Mouse (Mus musculus) frontal cortex, adult (tissue): ENCODE data around the gene Ano10.
A peak's percentile ranks its signal among the peaks of the same experiment; 100 is the strongest.

Source experiments
- ATAC-seq: cut with Nextera tagmentation; 2 replicates; pipeline ENCODE4 v1.9.2; 2017; ENCODE audit warnings: mild to moderate bottlenecking, moderate library complexity, mixed read lengths; ENCODE audit not compliant: low TSS enrichment

Gene Ano10

DNA sequence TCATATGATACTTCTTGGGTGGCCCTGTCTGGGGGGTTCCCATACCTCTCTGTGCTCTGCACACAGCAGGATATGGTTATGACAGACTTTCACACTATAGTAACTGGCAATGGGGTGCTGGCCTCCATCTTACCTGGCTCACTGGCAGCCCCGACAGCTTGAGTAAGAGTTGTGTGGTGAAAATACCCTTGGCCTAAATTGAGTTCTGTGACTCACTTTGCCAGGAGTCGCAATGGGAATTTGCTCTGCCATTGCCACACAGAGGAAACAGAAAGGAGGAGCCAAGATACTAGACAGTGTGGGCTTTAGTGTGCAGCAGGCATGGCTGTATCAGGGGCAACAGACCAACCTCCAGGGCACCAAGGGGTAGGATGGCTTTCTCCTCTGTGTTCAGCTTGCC is 4.0 kb downstream of the Ano10 start:
- ATAC-seq, result no peak

DNA sequence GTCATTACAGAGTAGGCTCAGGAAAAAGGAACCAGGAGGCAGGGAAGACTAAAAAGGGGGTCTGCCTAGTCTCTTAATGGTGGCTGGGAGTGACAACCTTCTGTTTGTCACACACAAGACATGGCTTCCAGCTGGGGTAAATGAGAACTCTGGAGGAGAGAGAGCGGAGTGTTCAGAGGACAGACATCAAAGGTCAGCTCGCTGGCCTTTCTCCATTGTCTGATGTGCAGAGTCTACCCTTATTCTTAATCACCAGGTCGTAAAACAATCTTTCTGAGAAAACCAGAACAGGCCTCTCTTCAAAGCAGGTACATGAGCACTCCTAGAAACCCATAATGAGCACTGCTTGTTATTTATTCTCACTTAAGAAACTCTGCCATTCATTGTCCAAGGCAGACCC is 5.8 kb downstream of the Ano10 start:
- ATAC-seq, result no peak

DNA sequence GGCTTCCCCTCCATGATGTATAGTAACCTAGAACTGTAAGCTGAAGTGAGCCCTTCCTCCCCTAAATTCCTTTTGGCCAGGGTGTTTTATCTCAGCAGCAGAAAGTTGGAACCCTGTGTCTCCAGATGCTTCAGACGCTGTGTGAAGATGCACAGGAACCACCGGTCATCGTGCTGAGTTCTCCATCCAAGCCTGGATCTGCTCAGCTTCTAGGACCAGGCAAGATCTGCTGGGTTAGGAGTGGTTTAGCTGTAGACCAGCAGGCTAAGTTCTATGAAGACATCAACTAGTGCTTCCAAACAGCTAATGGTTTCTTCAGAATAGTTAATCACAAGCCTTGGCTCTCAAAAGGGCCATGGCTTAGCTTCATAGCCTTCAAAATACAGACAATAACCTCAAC is 6.7 kb downstream of the Ano10 start:
- no peak for ATAC-seq

DNA sequence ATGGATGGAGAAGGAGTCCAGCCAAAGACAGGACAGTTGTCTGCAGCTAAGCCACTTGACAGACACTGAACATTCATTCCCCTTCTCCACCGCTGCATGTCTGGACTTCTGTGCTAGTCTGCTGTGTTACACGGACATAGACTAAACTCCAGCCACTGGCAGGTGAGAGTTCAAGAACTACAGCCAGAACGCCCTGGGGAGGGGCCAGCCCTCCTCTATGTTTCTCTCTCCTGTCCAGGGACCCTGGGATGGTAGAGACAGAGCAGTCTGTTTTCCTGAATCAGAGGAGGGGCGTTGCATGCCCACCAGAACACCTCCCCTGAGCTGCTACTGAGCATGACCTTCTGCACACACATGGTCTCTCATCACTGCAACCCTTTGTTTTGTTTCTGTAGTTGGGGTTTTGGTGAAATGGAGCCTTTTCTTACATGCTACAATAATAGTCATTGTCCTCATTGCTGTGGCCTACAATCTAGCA is 8.4 kb downstream of the Ano10 start:
- ATAC-seq, result no peak

DNA sequence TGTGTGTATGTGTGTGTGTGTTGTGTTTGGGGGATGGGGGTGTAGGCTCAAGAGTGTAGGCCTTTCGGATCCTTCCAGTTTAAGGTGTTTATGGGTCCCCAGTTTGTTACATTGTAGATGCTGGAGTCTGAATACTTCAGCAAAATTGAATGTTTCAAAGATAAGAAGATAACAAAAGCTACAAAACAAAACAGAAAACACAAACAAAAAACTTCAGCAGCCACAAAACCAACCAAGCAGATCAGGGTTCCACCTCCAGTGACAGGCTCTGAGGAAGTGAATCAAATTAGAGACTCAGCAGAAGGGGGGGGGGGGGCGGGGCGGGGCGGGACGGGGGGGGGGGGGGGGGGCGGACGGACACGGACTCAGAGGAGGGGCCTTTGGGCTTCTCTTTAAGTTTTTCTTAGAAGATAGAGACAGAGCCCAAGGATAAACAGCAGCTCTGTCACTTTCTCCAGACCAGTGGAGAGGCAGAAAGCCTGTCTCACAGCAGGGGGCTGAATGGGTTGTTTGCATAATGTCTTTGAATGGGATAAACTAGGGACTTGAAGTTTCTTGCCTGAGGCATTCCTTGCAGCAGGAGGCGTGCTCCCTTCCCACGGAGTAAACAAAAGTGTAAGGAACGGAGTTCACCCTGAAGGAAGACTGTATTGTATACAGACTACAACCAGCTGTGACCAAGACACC is 8.9 kb downstream of the Ano10 start:
- no peak for ATAC-seq

DNA sequence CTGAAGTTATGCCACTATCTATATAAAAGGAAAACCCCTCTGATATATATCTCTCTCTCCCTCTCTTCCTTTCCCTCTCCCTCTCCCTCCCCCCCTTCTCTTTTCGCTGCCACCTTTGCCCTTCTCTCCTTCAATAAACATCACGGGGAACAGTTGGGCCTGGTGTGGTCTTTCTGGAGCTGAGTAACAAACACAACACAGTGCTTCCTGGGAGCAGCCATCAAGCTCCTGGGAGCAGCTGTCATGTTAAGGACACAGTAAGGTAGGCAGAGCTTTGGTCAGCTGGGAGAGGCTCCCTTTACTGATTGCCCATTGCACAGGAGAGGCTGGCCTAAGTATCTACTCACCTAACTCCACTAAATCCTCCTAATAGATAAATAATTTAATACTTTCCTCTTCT is 9.5 kb downstream of the Ano10 start:
- ATAC-seq, result no peak

DNA sequence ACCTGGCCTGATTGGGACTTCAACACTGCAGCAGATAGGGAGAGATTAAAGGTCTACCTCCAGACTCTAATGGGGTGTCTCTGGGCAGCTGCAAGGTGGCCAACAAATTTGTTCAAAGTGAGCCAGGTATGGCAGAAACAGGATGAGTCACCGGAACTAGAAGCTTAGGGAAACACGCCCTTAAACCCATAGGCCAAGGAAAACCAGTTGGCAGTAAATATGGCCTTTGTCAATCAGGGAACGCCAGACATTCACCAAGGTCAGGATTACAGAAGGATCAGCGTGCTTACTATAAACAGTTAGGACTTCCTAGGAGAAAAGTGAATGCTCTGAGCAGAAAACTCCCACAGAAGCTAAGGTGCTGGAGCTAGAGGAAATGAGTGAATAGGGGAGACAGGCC is 13.2 kb downstream of the Ano10 start:
- ATAC-seq, result no peak

DNA sequence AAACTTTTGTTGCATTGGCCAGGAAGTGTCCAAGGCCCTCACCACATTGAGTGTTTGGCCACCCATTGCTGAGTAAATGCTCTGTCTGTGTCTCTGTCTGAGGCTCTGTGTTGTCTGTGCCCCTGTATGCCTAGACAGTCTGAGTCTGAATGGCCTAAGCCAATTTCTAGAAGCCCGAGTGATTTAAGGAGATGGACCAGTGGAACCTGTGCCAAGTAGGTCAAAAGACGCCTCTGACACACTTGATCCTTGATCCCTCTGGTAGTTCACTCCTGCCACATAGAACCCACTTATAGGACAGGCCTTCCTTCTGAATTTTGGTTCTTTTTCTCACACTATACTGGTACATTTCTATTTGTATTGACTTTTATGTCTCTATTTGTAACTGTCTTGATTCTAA is 17.6 kb downstream of the Ano10 start:
- ATAC-seq, result no peak

DNA sequence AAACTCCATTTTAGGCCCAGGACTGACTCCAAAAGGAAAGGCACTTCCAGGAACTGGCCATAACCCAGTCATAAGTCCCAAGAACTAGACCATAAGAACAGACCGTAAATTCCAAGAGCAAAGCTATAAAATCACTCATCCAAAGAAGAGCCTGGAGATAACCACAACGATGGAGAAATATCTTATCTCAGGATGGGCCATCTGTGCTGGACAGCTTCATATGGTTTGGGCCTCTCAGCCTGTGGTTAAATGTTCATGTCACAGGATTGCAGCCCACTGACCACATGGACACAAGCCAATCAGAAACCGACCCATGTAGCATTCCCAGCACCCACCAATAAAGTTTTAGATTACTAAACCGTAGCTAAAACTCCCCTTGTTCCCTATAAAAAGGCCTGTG is 18.1 kb downstream of the Ano10 start:
- no peak for ATAC-seq

DNA sequence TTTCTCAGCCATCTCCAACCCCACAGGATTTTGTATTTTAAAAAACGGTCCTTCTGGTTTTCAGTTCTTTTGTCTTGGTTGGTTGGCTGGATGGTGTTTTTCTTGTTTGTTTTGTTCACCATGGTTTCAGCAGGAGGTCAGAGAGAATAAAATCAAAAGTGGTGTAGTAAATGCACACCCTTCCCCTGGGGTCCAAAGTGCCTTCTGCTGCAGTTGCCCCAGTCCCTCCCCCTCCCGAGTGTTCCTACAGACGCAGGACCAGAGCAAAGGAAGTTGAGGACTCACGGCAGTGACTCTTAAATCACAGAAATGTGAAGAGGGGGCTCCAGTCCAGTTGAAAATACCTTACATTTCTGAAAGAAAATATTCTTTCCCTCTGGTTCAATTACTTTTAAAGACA is 19.9 kb downstream of the Ano10 start:
- ATAC-seq, result no peak

DNA sequence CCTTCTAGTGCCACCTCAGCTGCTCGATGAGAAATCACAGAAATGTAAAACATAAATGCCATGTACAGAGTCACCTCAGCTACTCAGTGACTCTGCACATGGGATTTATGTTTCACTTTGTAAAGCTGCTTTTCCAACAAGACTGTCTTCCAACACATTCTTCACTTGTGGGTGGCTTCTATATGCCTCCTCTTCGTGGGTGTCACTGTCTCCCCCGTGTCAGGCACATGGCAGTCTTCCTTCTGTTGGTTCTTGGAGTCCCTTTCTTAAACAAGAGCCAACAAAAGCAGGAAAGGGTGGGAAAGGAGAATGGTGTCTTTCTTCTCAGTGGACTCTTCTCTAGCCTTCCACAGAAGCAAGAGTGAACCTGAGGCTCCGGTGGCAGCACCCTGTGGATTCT is 20.3 kb downstream of the Ano10 start:
- ATAC-seq, result peak; percentile 91

DNA sequence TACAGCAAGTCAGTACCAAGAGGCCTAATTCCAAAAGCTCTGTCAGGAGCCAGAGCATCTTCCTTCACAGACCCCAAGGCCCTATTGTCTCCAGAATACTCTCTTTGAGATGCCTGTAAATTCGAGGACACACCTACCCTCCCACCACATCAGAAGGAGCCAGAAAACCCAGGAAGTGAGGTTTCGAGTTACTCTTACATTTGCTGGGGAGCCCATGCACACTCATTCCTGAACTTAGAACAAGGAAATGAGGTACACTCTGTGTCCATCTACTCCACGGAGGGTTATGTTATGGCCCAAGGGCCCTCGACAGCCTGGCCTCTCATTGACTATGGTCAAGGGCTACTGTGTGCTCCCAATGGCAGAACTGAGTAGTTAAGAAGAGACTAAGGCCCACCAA is 22.4 kb downstream of the Ano10 start:
- ATAC-seq, result no peak

DNA sequence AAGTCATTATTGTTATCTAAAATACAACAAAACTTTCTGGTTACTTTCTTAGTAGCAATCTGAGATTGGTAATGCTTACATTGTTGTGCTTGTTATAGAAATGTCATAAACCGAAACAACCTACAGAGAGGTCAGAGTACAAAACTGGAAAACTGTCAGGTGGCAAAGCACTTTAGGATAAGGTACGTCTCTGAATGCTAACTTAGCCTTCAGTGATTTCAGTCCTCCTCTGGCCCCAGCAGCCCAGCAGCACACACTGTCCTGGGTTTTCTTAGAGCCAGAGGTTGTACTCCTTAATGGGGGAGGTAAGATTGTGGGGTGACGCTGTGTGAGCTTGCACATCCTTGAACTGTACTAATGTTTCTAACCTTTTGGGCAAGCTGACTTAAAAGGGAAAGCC is 22.9 kb downstream of the Ano10 start:
- ATAC-seq, result no peak

DNA sequence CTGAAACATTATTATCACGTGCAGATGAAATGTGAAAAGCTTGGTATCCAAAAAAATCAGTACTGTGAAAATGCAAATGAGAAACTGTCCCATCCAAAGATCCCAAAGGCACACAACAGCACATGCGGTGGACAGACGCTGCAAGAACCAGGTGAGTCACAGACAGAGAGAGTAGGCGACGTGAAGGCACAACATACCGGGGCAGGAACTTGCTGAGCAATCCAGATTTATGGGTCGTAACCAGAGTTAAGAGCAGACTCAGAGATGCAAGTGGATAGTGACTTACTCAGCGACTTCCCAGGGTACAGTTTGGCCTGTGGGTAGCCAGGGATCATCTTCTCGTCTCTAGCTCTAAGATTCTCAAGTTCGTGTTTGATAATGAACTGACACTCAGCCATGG is 23.3 kb downstream of the Ano10 start:
- no peak for ATAC-seq

DNA sequence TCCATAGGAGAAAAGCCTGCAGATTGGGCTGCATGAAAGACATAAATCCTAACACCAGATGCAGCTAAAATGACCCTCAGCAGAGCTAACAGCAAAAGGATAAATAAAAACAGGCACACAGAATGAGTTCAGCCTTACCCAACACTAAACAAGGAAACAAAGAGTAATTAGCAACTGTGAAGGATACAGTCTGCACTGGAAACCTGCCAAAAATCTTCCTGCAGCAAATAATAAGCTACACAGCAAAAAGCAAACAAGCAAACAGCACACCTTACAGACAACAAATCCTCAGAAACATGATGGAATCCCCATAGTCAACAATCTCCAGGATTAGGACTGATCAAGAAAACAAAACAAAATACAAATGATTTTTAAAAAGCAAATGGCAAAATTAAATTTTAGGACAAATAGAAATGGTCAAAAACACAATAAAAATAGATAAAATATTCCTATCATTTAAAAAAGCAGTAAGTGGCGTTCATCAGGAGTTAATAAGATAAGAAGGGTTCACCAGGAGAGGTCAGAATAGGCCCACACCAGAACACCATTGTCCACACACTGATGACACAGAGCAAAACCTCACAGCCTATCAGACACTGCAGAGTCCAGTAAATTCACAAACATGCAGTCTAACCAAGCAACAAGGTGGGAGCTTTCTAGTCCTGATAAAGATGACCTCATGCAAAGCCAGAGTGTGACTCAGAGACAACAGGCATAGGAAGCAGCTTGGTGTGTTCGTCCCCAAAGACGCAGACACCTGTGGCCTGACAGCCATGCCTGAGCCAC is 24.8 kb downstream of the Ano10 start:
- no peak for ATAC-seq

DNA sequence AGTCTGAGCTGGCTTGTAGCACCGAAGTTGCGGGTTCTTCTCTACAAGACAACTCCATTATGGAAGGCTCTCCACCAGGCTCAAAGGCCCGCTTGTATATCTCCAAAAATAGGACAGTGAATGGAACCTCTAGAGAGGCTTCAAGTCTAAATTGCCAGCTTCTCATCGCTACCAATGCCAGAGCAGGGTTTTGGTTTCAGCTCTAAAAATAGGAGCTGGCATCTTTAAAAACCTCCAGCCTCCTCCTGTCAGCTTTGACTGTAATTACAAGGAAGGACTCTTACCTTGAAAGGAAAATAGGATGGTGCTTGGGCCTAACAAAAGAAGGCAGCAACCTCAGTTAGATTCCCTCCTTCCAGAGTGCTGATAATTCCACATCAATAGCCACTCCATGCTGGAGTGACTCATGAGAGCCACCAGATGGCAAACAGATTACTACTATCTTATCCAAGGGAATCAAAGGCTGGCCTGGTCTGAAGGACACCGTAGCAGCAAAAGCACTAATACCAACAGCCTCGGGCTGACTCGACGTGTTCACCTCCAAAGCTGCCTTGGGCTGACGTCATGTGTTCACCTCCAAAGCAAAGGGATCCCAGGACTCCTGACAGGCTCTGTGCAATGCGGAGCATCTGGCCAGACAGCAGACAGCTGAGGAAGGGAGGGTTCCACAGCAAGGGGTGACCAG is 28.6 kb downstream of the Ano10 start:
- ATAC-seq, result peak; percentile 74

DNA sequence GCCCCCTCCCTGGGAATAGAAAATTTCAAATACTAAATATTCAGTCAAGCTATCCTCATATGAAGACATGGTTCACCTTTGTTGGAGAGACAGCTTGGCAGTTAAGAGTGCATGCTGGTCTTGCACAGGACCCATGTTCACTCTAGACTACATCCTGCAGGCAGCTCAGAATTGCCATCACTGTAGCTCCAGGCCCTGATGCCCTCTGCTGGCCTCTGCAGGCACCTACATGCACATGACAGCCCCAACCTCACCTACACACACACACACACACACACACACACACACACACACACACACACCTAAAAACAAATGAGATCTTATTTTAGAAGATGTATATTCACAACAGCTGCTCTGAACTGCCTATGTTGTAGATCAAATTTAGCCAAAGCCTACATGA is 31.1 kb downstream of the Ano10 start:
- ATAC-seq, result no peak

DNA sequence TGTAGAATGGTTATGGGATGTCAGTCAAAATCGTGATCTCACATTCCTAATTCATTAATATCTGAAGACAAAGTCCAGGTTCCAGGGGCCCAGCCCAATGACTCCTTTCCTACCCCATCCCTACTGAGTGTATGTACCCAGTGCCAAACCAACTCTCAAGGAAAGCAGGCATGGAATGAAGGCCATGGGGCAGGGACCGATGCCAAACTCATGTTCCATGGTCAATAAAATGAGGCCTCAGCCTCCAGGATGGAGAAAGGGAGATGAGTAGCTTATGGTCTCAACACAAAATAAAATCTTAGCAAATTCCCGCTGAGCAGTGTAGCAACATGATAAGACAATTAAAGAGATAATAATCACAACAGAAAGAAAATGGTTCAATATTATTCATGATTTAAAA is 39.8 kb downstream of the Ano10 start:
- no peak for ATAC-seq

DNA sequence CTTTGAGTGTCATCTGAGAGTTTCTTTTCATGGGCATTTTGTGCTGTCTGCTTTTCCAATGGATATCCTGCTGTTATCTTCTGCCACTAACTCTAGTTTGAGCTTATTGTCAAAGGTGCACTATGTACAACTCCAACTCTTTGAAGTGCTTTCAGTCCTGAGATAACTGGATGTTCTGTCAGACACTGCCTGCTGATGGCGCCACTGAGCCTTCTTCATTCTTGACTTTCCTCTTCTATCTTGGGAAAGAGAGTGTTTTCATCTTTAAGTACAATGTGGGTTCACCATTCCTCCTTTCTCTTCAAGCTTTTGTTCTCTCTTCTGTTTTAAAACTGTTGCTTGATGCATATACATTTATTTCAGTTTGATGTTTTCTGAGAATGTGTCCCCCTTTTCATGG is 42.1 kb downstream of the Ano10 start:
- ATAC-seq, result no peak

DNA sequence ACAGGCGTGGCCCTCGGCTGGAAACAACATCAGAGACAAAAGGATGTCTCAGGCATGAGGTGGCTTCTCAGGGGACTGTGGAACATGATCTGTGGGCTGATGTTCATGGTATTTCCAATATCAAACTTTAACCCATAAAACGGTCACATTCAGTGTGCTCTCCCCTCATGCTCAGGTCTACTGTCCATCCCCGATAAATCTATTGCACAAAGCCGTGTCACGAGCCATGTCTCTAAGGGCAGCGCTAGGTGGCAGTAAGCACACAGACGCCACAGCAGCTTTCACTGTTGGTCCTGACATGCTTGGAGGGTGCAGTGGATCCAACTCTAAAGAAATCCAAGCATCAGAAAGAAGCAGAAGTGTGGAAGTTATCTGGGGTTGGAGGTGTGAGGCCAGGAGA is 46.1 kb downstream of the Ano10 start:
- ATAC-seq, result peak; percentile 75; the same call in 1 of the 2 replicates

DNA sequence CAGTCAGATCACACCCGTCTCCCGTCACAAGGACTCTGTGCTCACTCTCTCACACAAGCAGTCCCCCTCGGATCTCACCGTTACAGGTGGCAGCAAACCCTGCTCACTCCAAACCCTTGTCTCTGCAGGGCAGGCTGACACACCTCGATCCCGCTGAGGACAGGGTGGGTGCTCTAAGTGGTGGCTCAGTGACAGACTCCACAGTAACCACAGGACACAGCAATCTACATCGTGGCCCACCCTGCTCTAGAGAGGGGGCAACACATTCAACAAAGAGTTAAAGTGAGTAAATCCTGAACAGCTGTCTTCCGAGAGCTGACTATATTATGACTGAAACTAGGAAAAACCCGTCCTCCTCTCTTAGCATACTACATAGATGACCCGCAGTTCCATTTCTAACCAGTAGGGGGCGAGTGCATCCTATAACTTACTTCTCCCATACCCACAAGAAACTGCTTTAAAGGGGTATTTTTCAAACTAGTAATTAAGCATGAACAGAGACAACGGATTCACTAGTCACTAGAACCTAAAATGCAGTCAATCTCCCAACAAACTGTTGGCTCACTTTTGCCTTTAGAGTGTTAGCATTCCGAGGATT is 46.7 kb downstream of the Ano10 start:
- ATAC-seq, result peak; percentile 53; the same call in 1 of the 2 replicates

DNA sequence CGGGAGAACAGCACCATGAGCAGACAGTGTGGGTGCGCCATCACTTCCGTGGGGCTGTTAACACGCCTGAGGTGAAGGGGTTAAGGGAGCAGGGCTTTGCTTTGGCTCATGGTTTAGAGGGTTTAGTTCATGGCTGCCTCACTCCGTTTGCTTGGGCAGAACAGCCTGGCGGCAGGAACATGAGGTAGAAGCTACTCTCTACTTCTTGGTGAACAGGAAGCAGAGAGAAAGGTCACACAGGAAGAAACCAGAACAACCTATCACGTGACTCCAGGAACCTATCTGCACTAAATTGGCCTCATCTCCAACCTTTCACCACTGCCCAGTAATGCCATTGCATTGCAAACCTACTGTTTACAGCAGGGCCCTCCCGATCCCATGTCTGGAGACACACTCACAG is 48.3 kb downstream of the Ano10 start:
- no peak for ATAC-seq

DNA sequence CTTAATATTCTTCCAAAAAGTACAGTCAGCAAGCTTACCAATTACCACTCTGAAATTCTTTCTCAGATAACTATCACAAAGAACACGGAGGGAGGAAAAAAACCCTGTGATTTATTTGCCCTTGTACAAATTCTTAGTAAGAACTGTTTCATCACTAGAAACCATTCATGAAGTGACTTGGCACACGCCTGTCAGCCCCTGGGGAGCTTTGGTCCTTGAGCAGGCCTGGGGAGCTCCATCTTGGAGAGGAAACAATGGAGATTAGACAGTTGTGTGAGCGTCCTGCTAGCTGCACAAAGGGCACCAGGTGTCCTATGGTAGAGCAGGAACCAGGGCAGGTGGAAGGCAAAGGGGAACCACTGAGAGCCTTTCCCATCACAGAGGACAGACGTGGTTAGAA is 48.8 kb downstream of the Ano10 start:
- no peak for ATAC-seq
